Mouse (Mus musculus): ENCODE measurements at regions not wholly inside any gene's neighbourhood (a gene's known extent, or its start where the extent isn't known, plus 50 kb on each side); places are given as distances from the start of the nearest gene placed in this dataset.
A peak's percentile ranks its signal among the peaks of the same experiment; 100 is the strongest.

- Histone ChIP-seq H3K27ac (ENCODE audit: insufficient read depth, low read length) (no peak overlapping the region), H3K36me3 (ENCODE audit: control insufficient read depth, insufficient read depth, low read length, poor library complexity, severe bottlenecking) (no peaks in the 10 kb centered on the region), H3K9ac (ENCODE audit: low read depth, poor library complexity, severe bottlenecking) (peak overlapping the region; percentile 85), H3K4me3 (ENCODE audit: low read depth, low read length) (peak overlapping the region; percentile 65), H3K9me3 (replicated peaks; ENCODE audit: control insufficient read depth, insufficient read depth, low read length, poor library complexity, severe bottlenecking) (no peaks in the 10 kb centered on the region), H3K27me3 (ENCODE audit: control insufficient read depth, insufficient read depth, low read length, poor library complexity, severe bottlenecking) (peaks cover 6% of the 10 kb centered on the region), H3K4me1 (ENCODE audit: control insufficient read depth, insufficient read depth, low read length) (no peaks in the 10 kb centered on the region)
- TF ChIP-seq EP300 (IDR thresholded peaks at IDR 0.05; ENCODE audit: insufficient read depth, low read depth, low read length): no peak
Observed at GRCm38 (mm10) chr4:124277456-124278181, 333.0 kb downstream of the 3100002H09Rik start.

- Histone ChIP-seq H3K36me3 (ENCODE audit: control insufficient read depth, insufficient read depth, low read length, poor library complexity, severe bottlenecking) (no peaks in the 10 kb centered on the region), H3K9me3 (replicated peaks; ENCODE audit: control insufficient read depth, insufficient read depth, low read length, poor library complexity, severe bottlenecking) (no peaks in the 10 kb centered on the region), H3K4me3 (ENCODE audit: low read depth, low read length) (peak overlapping the region; percentile 65), H3K9ac (ENCODE audit: low read depth, poor library complexity, severe bottlenecking) (peak overlapping the region; percentile 85), H3K27me3 (ENCODE audit: control insufficient read depth, insufficient read depth, low read length, poor library complexity, severe bottlenecking) (peaks cover 6% of the 10 kb centered on the region), H3K27ac (ENCODE audit: insufficient read depth, low read length) (no peak overlapping the region), H3K4me1 (ENCODE audit: control insufficient read depth, insufficient read depth, low read length) (no peaks in the 10 kb centered on the region)
- TF ChIP-seq POLR2A (IDR thresholded peaks at IDR 0.05; ENCODE audit: insufficient read depth, low read length) (no peak), EP300 (IDR thresholded peaks at IDR 0.05; ENCODE audit: insufficient read depth, low read depth, low read length) (no peak), CTCF (IDR thresholded peaks at IDR 0.05; ENCODE audit: low read depth, low read length) (no peak)
Observed at GRCm38 (mm10) chr4:124276741-124277455, 333.7 kb downstream of the 3100002H09Rik start.

- no peaks in the 10 kb centered on the region for H3K4me1 ChIP-seq (ENCODE audit: control insufficient read depth, insufficient read depth, low read length)
- H3K9ac ChIP-seq (ENCODE audit: low read depth, poor library complexity, severe bottlenecking): no peak overlapping the region
- no peak overlapping the region for H3K4me3 ChIP-seq (ENCODE audit: low read depth, low read length)
- no peaks in the 10 kb centered on the region for H3K27me3 ChIP-seq (ENCODE audit: control insufficient read depth, insufficient read depth, low read length, poor library complexity, severe bottlenecking)
- H3K36me3 ChIP-seq (ENCODE audit: control insufficient read depth, insufficient read depth, low read length, poor library complexity, severe bottlenecking): no peaks in the 10 kb centered on the region
- H3K9me3 ChIP-seq (replicated peaks; ENCODE audit: control insufficient read depth, insufficient read depth, low read length, poor library complexity, severe bottlenecking): no peaks in the 10 kb centered on the region
- TF ChIP-seq POLR2A (IDR thresholded peaks at IDR 0.05; ENCODE audit: insufficient read depth, low read length) (no peak), EP300 (IDR thresholded peaks at IDR 0.05; ENCODE audit: insufficient read depth, low read depth, low read length) (no peak), CTCF (IDR thresholded peaks at IDR 0.05; ENCODE audit: low read depth, low read length) (no peak)
- H3K27ac ChIP-seq (ENCODE audit: insufficient read depth, low read length): no peak overlapping the region
Observed at GRCm38 (mm10) chr4:124272002-124272401, 338.6 kb downstream of the 3100002H09Rik start.

- Histone ChIP-seq H3K36me3 (ENCODE audit: control insufficient read depth, insufficient read depth, low read length, poor library complexity, severe bottlenecking) (no peaks in the 10 kb centered on the region), H3K27ac (ENCODE audit: insufficient read depth, low read length) (no peak overlapping the region), H3K27me3 (ENCODE audit: control insufficient read depth, insufficient read depth, low read length, poor library complexity, severe bottlenecking) (no peaks in the 10 kb centered on the region), H3K9ac (ENCODE audit: low read depth, poor library complexity, severe bottlenecking) (no peak overlapping the region), H3K4me1 (ENCODE audit: control insufficient read depth, insufficient read depth, low read length) (no peaks in the 10 kb centered on the region), H3K4me3 (ENCODE audit: low read depth, low read length) (no peak overlapping the region), H3K9me3 (replicated peaks; ENCODE audit: control insufficient read depth, insufficient read depth, low read length, poor library complexity, severe bottlenecking) (no peaks in the 10 kb centered on the region)
- no peak for TF ChIP-seq POLR2A (IDR thresholded peaks at IDR 0.05; ENCODE audit: insufficient read depth, low read length)
- no peak for TF ChIP-seq CTCF (IDR thresholded peaks at IDR 0.05; ENCODE audit: low read depth, low read length)
- TF ChIP-seq EP300 (IDR thresholded peaks at IDR 0.05; ENCODE audit: insufficient read depth, low read depth, low read length): no peak
Observed at GRCm38 (mm10) chr4:124268404-124268803, 342.2 kb downstream of the 3100002H09Rik start.

- Histone ChIP-seq H3K4me1 (ENCODE audit: control insufficient read depth, insufficient read depth, low read length) (no peaks in the 10 kb centered on the region), H3K27ac (ENCODE audit: insufficient read depth, low read length) (no peak overlapping the region), H3K9me3 (replicated peaks; ENCODE audit: control insufficient read depth, insufficient read depth, low read length, poor library complexity, severe bottlenecking) (no peaks in the 10 kb centered on the region), H3K9ac (ENCODE audit: low read depth, poor library complexity, severe bottlenecking) (no peak overlapping the region), H3K27me3 (ENCODE audit: control insufficient read depth, insufficient read depth, low read length, poor library complexity, severe bottlenecking) (no peaks in the 10 kb centered on the region), H3K4me3 (ENCODE audit: low read depth, low read length) (no peak overlapping the region), H3K36me3 (ENCODE audit: control insufficient read depth, insufficient read depth, low read length, poor library complexity, severe bottlenecking) (no peaks in the 10 kb centered on the region)
- TF ChIP-seq EP300 (IDR thresholded peaks at IDR 0.05; ENCODE audit: insufficient read depth, low read depth, low read length) (no peak), POLR2A (IDR thresholded peaks at IDR 0.05; ENCODE audit: insufficient read depth, low read length) (no peak), CTCF (IDR thresholded peaks at IDR 0.05; ENCODE audit: low read depth, low read length) (no peak)
Observed at GRCm38 (mm10) chr4:124266573-124266972, 344.0 kb downstream of the 3100002H09Rik start.

- no peaks in the 10 kb centered on the region for H3K4me1 ChIP-seq (ENCODE audit: control insufficient read depth, insufficient read depth, low read length)
- peak overlapping the region; percentile 20; the same call in 1 of the 2 replicates for H3K4me3 ChIP-seq (ENCODE audit: low read depth, low read length)
- TF ChIP-seq POLR2A (IDR thresholded peaks at IDR 0.05; ENCODE audit: insufficient read depth, low read length) (no peak), CTCF (IDR thresholded peaks at IDR 0.05; ENCODE audit: low read depth, low read length) (no peak), EP300 (IDR thresholded peaks at IDR 0.05; ENCODE audit: insufficient read depth, low read depth, low read length) (no peak)
- H3K9ac ChIP-seq (ENCODE audit: low read depth, poor library complexity, severe bottlenecking): no peak overlapping the region
- H3K27ac ChIP-seq (ENCODE audit: insufficient read depth, low read length): no peak overlapping the region
- H3K9me3 ChIP-seq (replicated peaks; ENCODE audit: control insufficient read depth, insufficient read depth, low read length, poor library complexity, severe bottlenecking): no peaks in the 10 kb centered on the region
- no peaks in the 10 kb centered on the region for H3K27me3 ChIP-seq (ENCODE audit: control insufficient read depth, insufficient read depth, low read length, poor library complexity, severe bottlenecking)
- H3K36me3 ChIP-seq (ENCODE audit: control insufficient read depth, insufficient read depth, low read length, poor library complexity, severe bottlenecking): no peaks in the 10 kb centered on the region
Observed at GRCm38 (mm10) chr4:124265527-124265926, 345.1 kb downstream of the 3100002H09Rik start.

Data from ES-Bruce4 (cell line).